Mouse (Mus musculus) stomach, embryonic 14.5 days (tissue): ENCODE data around the gene Brms1. TPM values are rescaled to one million over a fixed set of nuclear protein-coding genes. Genes with fewer than 3 reads are reported as not detected.

Experiments
- ATAC-seq: fragments of 200-750 bp; cut with Nextera tagmentation; 2 replicates; pipeline ENCODE4 v1.8.0; 2017; ENCODE audit warnings: low read depth, moderate TSS enrichment; ENCODE audit not compliant: insufficient number of reproducible peaks, insufficient read depth, low FRiP score
- H3K27ac ChIP-seq: fragments of 300-500 bp; sonication (generic); 2 replicates; pipeline ENCODE4 v1.5.1; 2014; ENCODE audit warnings: mild to moderate bottlenecking, low read length, moderate library complexity, mixed read lengths
- H3K27me3 ChIP-seq: fragments of 300-500 bp; sonication (generic); 2 replicates; pipeline ENCODE4 v1.6.1; 2014; ENCODE audit warnings: low read length, control low read depth, mixed read lengths; ENCODE audit not compliant: control insufficient read depth, insufficient read depth
- H3K36me3 ChIP-seq: fragments of 300-500 bp; sonication (generic); 2 replicates; pipeline ENCODE4 v1.6.1; 2014; ENCODE audit warnings: mild to moderate bottlenecking, control low read depth, low read length, moderate library complexity, mixed read lengths; ENCODE audit not compliant: control insufficient read depth, insufficient read depth
- H3K4me1 ChIP-seq: fragments of 300-500 bp; sonication (generic); 2 replicates; pipeline ENCODE4 v1.6.1; 2014; ENCODE audit warnings: low read length, control low read depth, mixed read lengths; ENCODE audit not compliant: control insufficient read depth, insufficient read depth
- H3K4me2 ChIP-seq: fragments of 300-500 bp; sonication (generic); replicated peaks from 2 replicates; pipeline ENCODE4 v1.6.1; 2014; ENCODE audit warnings: low read depth, low read length, control low read depth
- H3K4me3 ChIP-seq: fragments of 300-500 bp; sonication (generic); 2 replicates; pipeline ENCODE4 v1.5.1; 2014; ENCODE audit warnings: low read depth, low read length, control low read depth
- H3K9ac ChIP-seq: fragments of 300-500 bp; sonication (generic); replicated peaks from 2 replicates; pipeline ENCODE4 v1.6.1; 2014; ENCODE audit warnings: low read depth, mild to moderate bottlenecking, control low read depth, low read length, moderate library complexity, mixed read lengths
- H3K9me3 ChIP-seq: fragments of 300-500 bp; sonication (generic); 2 replicates; pipeline ENCODE4 v1.6.1; 2016; ENCODE audit warnings: low read depth, low read length, control low read depth; ENCODE audit not compliant: control insufficient read depth
- WGBS: fragments of 180-500 bp; shearing (Covaris S2); extraction: QIAGEN DNeasy Blood & Tissue Kit; methylation state at CpG from one replicate; pipeline ENCODE4 v1.1.7; 2014; 5-methylcytosine and 5-hydroxymethylcytosine counted together
- polyA plus RNA-seq: library from polyadenylated mRNA; unstranded; fragments of >200 nt; fragmentation: Nextera tagmentation; extraction: Ambion mirVana; gene quantifications from 2 replicates; pipeline ENCODE4 v1.2.1, GENCODE M21; 2014

Gene Brms1
- polyA plus RNA-seq, 1 experiment from 2014 or later, result 43.4 TPM

- Histone ChIP-seq H3K27ac (no peak overlapping the region), H3K36me3 (peaks cover 11% of the 10 kb centered on the region; the same call in 1 of the 2 replicates), H3K4me2 (no peak overlapping the region), H3K4me3 (no peak overlapping the region), H3K27me3 (no peaks in the 10 kb centered on the region), H3K9me3 (no peaks in the 10 kb centered on the region), H3K4me1 (0 out of 2 replicates have a peak, but pooled peaks cover 3% of the 10 kb centered on the region), H3K9ac (no peak overlapping the region)
- 91% methylated on average over 8 of the region's 8 CpGs for WGBS
- ATAC-seq, result no peak
Observed at GRCm38 (mm10) chr19:5026111-5026510, 15.0 kb upstream of the Brms1 start.

- H3K4me2 ChIP-seq, result no peak overlapping the region
- no peaks in the 10 kb centered on the region for H3K9me3 ChIP-seq
- H3K27ac ChIP-seq, result no peak overlapping the region
Observed at GRCm38 (mm10) chr19:5032686-5033085, 8.5 kb upstream of the Brms1 start.

GRCm38 (mm10) chr19:5036577-5036976 is 4.6 kb upstream of the Brms1 start:
- WGBS, result 80% methylated on average over 4 of the region's 4 CpGs
- no peaks in the 10 kb centered on the region for H3K27me3 ChIP-seq
- no peaks in the 10 kb centered on the region for H3K36me3 ChIP-seq
- H3K27ac ChIP-seq, result no peak overlapping the region
- H3K9ac ChIP-seq, result no peak overlapping the region
- ATAC-seq, result no peak
- no peaks in the 10 kb centered on the region for H3K9me3 ChIP-seq
- H3K4me1 ChIP-seq, result peaks cover 18% of the 10 kb centered on the region
- no peak overlapping the region for H3K4me2 ChIP-seq
- no peak overlapping the region for H3K4me3 ChIP-seq

More at GRCm38 (mm10) chr19:5032686-5033085, 8.5 kb upstream of the Brms1 start:
- H3K4me1 ChIP-seq, result no peaks in the 10 kb centered on the region
- ATAC-seq, result no peak
- H3K36me3 ChIP-seq, result peaks cover 4% of the 10 kb centered on the region; the same call in 1 of the 2 replicates
- H3K27me3 ChIP-seq, result no peaks in the 10 kb centered on the region
- no peak overlapping the region for H3K4me3 ChIP-seq
- H3K9ac ChIP-seq, result no peak overlapping the region
- 74% methylated on average over 3 of the region's 3 CpGs for WGBS

DNA sequence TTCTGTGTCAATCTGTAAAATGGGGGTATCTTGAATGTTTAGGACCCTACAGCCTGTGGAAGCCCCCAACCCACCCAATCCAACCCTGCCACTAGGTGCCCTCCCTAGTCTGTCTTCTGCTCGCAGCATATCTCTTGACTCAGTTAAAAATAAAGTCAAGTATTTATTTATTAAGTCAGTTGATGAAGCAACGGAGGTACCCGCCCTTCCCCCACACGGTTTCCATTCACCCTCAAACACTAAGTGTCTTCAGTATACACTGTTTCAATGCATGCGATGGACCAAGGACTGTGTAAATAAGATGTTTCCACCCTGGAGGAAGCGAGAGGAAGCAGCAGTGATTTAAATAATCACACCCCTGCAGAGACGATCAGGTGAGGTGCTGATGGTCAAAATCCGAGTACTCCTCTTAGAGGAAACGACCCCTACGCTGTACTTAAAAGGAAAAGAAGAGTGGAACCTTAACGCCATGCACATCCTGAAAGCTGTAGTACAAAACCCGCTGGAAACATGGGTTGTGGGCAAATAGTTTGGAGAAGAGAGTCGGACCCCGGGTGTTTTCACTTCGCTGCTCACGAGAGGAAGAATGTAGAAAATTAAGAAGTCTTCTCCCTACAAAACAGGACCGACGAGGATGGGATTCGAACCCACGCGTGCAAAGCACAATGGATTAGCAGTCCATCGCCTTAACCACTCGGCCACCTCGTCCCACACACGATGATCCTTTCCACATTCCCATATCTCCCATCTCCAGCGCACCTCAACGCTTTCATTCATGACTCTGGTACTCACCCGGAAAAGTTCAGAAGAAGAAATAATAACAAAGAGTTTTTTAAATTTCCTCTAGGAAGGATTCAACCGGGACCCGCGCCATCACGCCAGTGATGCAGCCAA is 3.2 kb upstream of the Brms1 start:
- H3K27ac ChIP-seq, result peak overlapping the region; percentile 72
- peak; percentile 33; the same call in 1 of the 2 replicates for ATAC-seq
- H3K4me3 ChIP-seq, result peak overlapping the region; percentile 56
- H3K27me3 ChIP-seq, result no peaks in the 10 kb centered on the region
- H3K36me3 ChIP-seq, result no peaks in the 10 kb centered on the region
- peaks cover 26% of the 10 kb centered on the region for H3K4me1 ChIP-seq
- H3K9ac ChIP-seq, result peak overlapping the region; percentile 59
- H3K4me2 ChIP-seq, result peak overlapping the region; percentile 93
- 2% methylated on average over 32 of the region's 32 CpGs for WGBS
- H3K9me3 ChIP-seq, result no peaks in the 10 kb centered on the region

GRCm38 (mm10) chr19:5038709-5039156 is 2.4 kb upstream of the Brms1 start, which contains the start of the genes B4gat1 and AC124502.3:
Gene B4gat1 (plus strand): TSS chr19:5038826.
Gene AC124502.3 (plus strand): TSS chr19:5038891.
- Histone ChIP-seq H3K27ac (peak within 1 kb of the TSS; percentile 72), H3K27me3 (no peaks in the 10 kb centered on the region), H3K4me3 (peak within 1 kb of the TSS; percentile 56), H3K4me2 (peak within 1 kb of the TSS; percentile 93), H3K4me1 (peaks cover 26% of the 10 kb centered on the region), H3K9me3 (no peaks in the 10 kb centered on the region), H3K9ac (peak within 1 kb of the TSS; percentile 59), H3K36me3 (peaks cover 3% of the 10 kb centered on the region; the same call in 1 of the 2 replicates)
- peak; percentile 88 for ATAC-seq
- under 1% methylated on average over 44 of the region's 44 CpGs for WGBS

- Histone ChIP-seq H3K27me3 (no peaks in the 10 kb centered on the region), H3K27ac (peak overlapping the region; percentile 72; the same call in 1 of the 2 replicates), H3K9me3 (no peaks in the 10 kb centered on the region), H3K36me3 (peaks cover 3% of the 10 kb centered on the region; the same call in 1 of the 2 replicates), H3K4me1 (peaks cover 26% of the 10 kb centered on the region), H3K4me3 (peak overlapping the region; percentile 56), H3K4me2 (peak overlapping the region; percentile 93), H3K9ac (peak overlapping the region; percentile 59)
- WGBS, result 15% methylated on average over 41 of the region's 41 CpGs
- ATAC-seq, result 0 out of 2 replicates have a peak, but pooled peaks have one; percentile 12
Observed at GRCm38 (mm10) chr19:5039301-5040114, 1.6 kb upstream of the Brms1 start.

DNA sequence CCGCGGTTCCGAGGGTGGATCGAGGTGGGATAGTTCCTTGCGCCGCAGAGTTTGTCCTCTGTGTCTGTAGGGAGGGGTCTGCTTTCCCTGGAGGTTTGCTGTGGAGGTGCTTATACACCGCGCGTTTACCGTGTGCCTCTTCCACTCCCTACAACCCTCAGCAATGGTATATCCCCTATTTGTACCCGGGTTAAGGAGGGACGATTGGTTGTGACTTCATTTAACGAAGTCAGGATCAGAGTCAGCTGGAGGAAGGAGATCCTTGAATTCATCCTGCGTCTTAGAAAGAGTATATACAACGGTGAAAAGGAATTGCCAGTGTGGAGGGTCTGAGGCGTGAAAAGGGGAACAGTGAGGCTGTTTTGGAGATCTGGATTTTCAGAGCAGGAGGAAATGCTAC is 434 bp downstream of the Brms1 start:
- Histone ChIP-seq H3K27ac (peak overlapping the region; percentile 61), H3K9me3 (no peaks in the 10 kb centered on the region), H3K4me1 (peaks cover 26% of the 10 kb centered on the region), H3K27me3 (no peaks in the 10 kb centered on the region), H3K9ac (peak overlapping the region; percentile 83), H3K36me3 (peaks cover 6% of the 10 kb centered on the region; the same call in 1 of the 2 replicates), H3K4me3 (peak overlapping the region; percentile 56), H3K4me2 (peak overlapping the region; percentile 93)
- 2% methylated on average over 16 of the region's 16 CpGs for WGBS
- no peak for ATAC-seq

GRCm38 (mm10) chr19:5045531-5045930 is 4.4 kb downstream of the Brms1 start:
- H3K4me2 ChIP-seq, result no peak overlapping the region
- ATAC-seq, result no peak
- no peak overlapping the region for H3K27ac ChIP-seq
- no peak overlapping the region for H3K9ac ChIP-seq
- no peak overlapping the region for H3K4me3 ChIP-seq
- peaks cover 11% of the 10 kb centered on the region; the same call in 1 of the 2 replicates for H3K36me3 ChIP-seq
- peaks cover 20% of the 10 kb centered on the region for H3K4me1 ChIP-seq
- no peaks in the 10 kb centered on the region for H3K27me3 ChIP-seq
- H3K9me3 ChIP-seq, result no peaks in the 10 kb centered on the region
- WGBS, result 83% methylated on average over 4 of the region's 4 CpGs
